Mouse (Mus musculus): ENCODE measurements at regions not wholly inside any gene's neighbourhood (a gene's known extent, or its start where the extent isn't known, plus 50 kb on each side); places are given as distances from the start of the nearest gene placed in this dataset.

DNA sequence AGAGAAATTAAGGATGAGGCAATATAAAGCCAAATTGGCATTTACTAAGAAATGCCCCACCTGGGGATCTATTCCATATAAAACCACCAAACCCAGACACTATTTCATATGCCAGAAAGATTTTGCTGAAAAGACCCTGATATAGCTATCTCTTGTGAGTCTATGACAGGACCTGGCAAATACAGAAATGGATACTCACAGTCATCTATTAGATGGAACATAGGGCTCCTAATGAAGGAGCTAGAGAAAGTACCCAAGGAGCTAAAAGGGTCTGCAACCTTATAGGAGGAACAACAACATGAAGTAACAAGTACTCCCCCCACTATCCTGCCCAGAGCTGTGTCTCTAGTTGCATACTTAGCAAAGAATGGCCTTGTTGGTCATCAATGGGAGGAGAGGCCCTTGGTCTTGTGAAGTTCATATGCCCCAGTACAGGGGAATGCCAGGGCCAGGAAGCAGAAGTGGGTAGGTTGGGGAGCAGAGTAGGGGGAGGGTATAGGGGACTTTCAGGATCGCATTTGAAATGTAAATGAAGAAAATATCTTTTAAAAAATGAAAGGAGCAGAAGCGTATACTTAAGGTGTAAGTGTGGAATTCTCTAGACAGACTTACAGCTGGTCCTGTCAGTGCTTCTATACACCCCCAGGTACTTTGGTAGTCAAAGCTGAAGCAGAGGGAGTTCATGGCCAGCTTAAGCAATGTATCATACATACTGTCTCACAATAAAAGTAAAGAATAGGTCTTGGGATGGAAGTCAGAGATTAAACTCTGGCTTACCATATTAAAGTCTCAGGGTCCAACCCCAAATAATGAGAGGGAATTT is 128.2 kb downstream of the Olfr164 start:
- TF ChIP-seq CTCF (IDR thresholded peaks at IDR 0.05; ENCODE audit: low read depth) (no peak), EP300 (IDR thresholded peaks at IDR 0.05; ENCODE audit: low read depth) (no peak)
